Mouse (Mus musculus) liver, embryonic 16.5 days (tissue): ENCODE data around the gene Supt4a. TPM values are rescaled to one million over a fixed set of nuclear protein-coding genes. Genes with fewer than 3 reads are reported as not detected.

Experiments used
- ATAC-seq: fragments of 200-750 bp; cut with Nextera tagmentation; 2 replicates; pipeline ENCODE4 v1.8.0; 2017; ENCODE audit warnings: low read depth, mild to moderate bottlenecking, moderate number of reproducible peaks, moderate library complexity
- H3K27ac ChIP-seq: fragments of 300-500 bp; sonication (generic); 2 replicates; pipeline ENCODE4 v1.5.1; 2014; ENCODE audit warnings: mild to moderate bottlenecking, low read length
- H3K27me3 ChIP-seq: fragments of 300-500 bp; sonication (generic); 2 replicates; pipeline ENCODE4 v1.6.1; 2014; ENCODE audit warnings: low read depth, low read length, mixed read lengths; ENCODE audit not compliant: control insufficient read depth, insufficient read depth
- H3K36me3 ChIP-seq: fragments of 300-500 bp; sonication (generic); 2 replicates; pipeline ENCODE4 v1.6.1; 2014; ENCODE audit warnings: mild to moderate bottlenecking; ENCODE audit not compliant: control insufficient read depth, insufficient read depth
- H3K4me1 ChIP-seq: fragments of 300-500 bp; sonication (generic); 2 replicates; pipeline ENCODE4 v1.6.1; 2014; ENCODE audit warnings: low read depth, low read length, mixed read lengths; ENCODE audit not compliant: control insufficient read depth
- H3K4me2 ChIP-seq: fragments of 300-500 bp; sonication (generic); 2 replicates; pipeline ENCODE4 v1.6.1; 2014; ENCODE audit warnings: low read depth, low read length, mixed read lengths
- H3K4me3 ChIP-seq: fragments of 300-500 bp; sonication (generic); 2 replicates; pipeline ENCODE4 v1.5.1; 2014; ENCODE audit warnings: low read depth, mild to moderate bottlenecking, low read length
- H3K9ac ChIP-seq: fragments of 300-500 bp; sonication (generic); 2 replicates; pipeline ENCODE4 v1.6.1; 2014; ENCODE audit warnings: low read depth, low read length
- H3K9me3 ChIP-seq: fragments of 300-500 bp; sonication (generic); replicated peaks from 2 replicates; pipeline ENCODE4 v1.6.1; 2016; ENCODE audit warnings: low read length; ENCODE audit not compliant: control insufficient read depth
- WGBS: fragments of 180-500 bp; shearing (Covaris S2); extraction: QIAGEN DNeasy Blood & Tissue Kit; methylation state at CpG from one replicate; pipeline ENCODE4 v1.1.7; 2014; ENCODE audit not compliant: insufficient replicate concordance; 5-methylcytosine and 5-hydroxymethylcytosine counted together
- polyA plus RNA-seq: library from polyadenylated mRNA; unstranded; fragments of >200 nt; fragmentation: Nextera tagmentation; extraction: Ambion mirVana; gene quantifications from 2 replicates; pipeline ENCODE4 v1.2.1, GENCODE M21; 2015

The Supt4a gene
- polyA plus RNA-seq, 1 experiment from 2014 or later, result 180 TPM

- no peak overlapping the region for H3K4me3 ChIP-seq
- no peak overlapping the region for H3K27ac ChIP-seq
- no peaks in the 10 kb centered on the region for H3K9me3 ChIP-seq
- no peaks in the 10 kb centered on the region for H3K27me3 ChIP-seq
- WGBS, result 61% methylated on average over 9 of the region's 9 CpGs
- ATAC-seq, result no peak
- no peak overlapping the region for H3K4me2 ChIP-seq
- no peak overlapping the region for H3K9ac ChIP-seq
- no peaks in the 10 kb centered on the region for H3K36me3 ChIP-seq
- peaks cover 14% of the 10 kb centered on the region for H3K4me1 ChIP-seq
Observed at GRCm38 (mm10) chr11:87720324-87720723, 17.0 kb upstream of the Supt4a start.

- no peak overlapping the region for H3K9ac ChIP-seq
Observed at GRCm38 (mm10) chr11:87720839-87721238, 16.5 kb upstream of the Supt4a start.

GRCm38 (mm10) chr11:87722168-87722567, 15.2 kb upstream of the Supt4a start:
- 41% methylated on average over 3 of the region's 3 CpGs for WGBS
- H3K27ac ChIP-seq, result no peak overlapping the region
- ATAC-seq, result no peak
- H3K4me2 ChIP-seq, result no peak overlapping the region
- H3K9ac ChIP-seq, result no peak overlapping the region
- no peaks in the 10 kb centered on the region for H3K27me3 ChIP-seq
- H3K4me1 ChIP-seq, result peaks cover 30% of the 10 kb centered on the region
- no peak overlapping the region for H3K4me3 ChIP-seq
- no peaks in the 10 kb centered on the region for H3K9me3 ChIP-seq
- H3K36me3 ChIP-seq, result no peaks in the 10 kb centered on the region

More at GRCm38 (mm10) chr11:87720839-87721238, 16.5 kb upstream of the Supt4a start:
- Histone ChIP-seq H3K4me3 (no peak overlapping the region), H3K27ac (no peak overlapping the region), H3K9me3 (no peaks in the 10 kb centered on the region), H3K4me1 (peaks cover 19% of the 10 kb centered on the region), H3K27me3 (no peaks in the 10 kb centered on the region), H3K36me3 (no peaks in the 10 kb centered on the region), H3K4me2 (no peak overlapping the region)
- no peak for ATAC-seq
- 62% methylated on average over 9 of the region's 9 CpGs for WGBS

GRCm38 (mm10) chr11:87722891-87723290, 14.5 kb upstream of the Supt4a start:
- no peak overlapping the region for H3K27ac ChIP-seq
- WGBS, result 82% methylated on average over 4 of the region's 4 CpGs
- H3K4me1 ChIP-seq, result peaks cover 37% of the 10 kb centered on the region

GRCm38 (mm10) chr11:87725515-87725914, 11.8 kb upstream of the Supt4a start:
- H3K27ac ChIP-seq, result peak overlapping the region; percentile 97
- H3K9ac ChIP-seq, result peak overlapping the region; percentile 69
- H3K4me3 ChIP-seq, result peak overlapping the region; percentile 37
- no peaks in the 10 kb centered on the region for H3K9me3 ChIP-seq
- ATAC-seq, result no peak
- peaks cover 62% of the 10 kb centered on the region for H3K4me1 ChIP-seq
- no peaks in the 10 kb centered on the region for H3K36me3 ChIP-seq
- no peaks in the 10 kb centered on the region for H3K27me3 ChIP-seq
- H3K4me2 ChIP-seq, result peak overlapping the region; percentile 66

More at GRCm38 (mm10) chr11:87722891-87723290, 14.5 kb upstream of the Supt4a start:
- no peaks in the 10 kb centered on the region for H3K27me3 ChIP-seq
- H3K36me3 ChIP-seq, result no peaks in the 10 kb centered on the region
- H3K9ac ChIP-seq, result no peak overlapping the region
- no peak overlapping the region for H3K4me3 ChIP-seq
- H3K9me3 ChIP-seq, result no peaks in the 10 kb centered on the region
- no peak for ATAC-seq
- H3K4me2 ChIP-seq, result no peak overlapping the region

GRCm38 (mm10) chr11:87725964-87726562, 11.3 kb upstream of the Supt4a start:
- H3K9ac ChIP-seq, result peak overlapping the region; percentile 69
- peaks cover 67% of the 10 kb centered on the region for H3K4me1 ChIP-seq
- peak overlapping the region; percentile 37 for H3K4me3 ChIP-seq

GRCm38 (mm10) chr11:87727021-87727420, 10.3 kb upstream of the Supt4a start:
- Histone ChIP-seq H3K27ac (peak overlapping the region; percentile 97), H3K9me3 (no peaks in the 10 kb centered on the region), H3K4me3 (no peak overlapping the region), H3K9ac (peak overlapping the region; percentile 62), H3K36me3 (peaks cover under 1% of the 10 kb centered on the region), H3K27me3 (no peaks in the 10 kb centered on the region), H3K4me2 (peak overlapping the region; percentile 66), H3K4me1 (peaks cover 74% of the 10 kb centered on the region)
- no peak for ATAC-seq
- WGBS, result 56% methylated on average over 11 of the region's 11 CpGs

More at GRCm38 (mm10) chr11:87725964-87726562, 11.3 kb upstream of the Supt4a start:
- H3K36me3 ChIP-seq, result no peaks in the 10 kb centered on the region; the same call in 1 of the 2 replicates
- no peaks in the 10 kb centered on the region for H3K9me3 ChIP-seq
- ATAC-seq, result peak; percentile 93
- 13% methylated on average over 6 of the region's 6 CpGs for WGBS
- no peaks in the 10 kb centered on the region for H3K27me3 ChIP-seq
- peak overlapping the region; percentile 97 for H3K27ac ChIP-seq
- peak overlapping the region; percentile 66 for H3K4me2 ChIP-seq

- H3K4me2 ChIP-seq, result 0 out of 2 replicates have a peak overlapping the region, but pooled peaks have one; percentile 1
Observed at GRCm38 (mm10) chr11:87727471-87727870, 9.9 kb upstream of the Supt4a start.

GRCm38 (mm10) chr11:87728850-87729592, 8.3 kb upstream of the Supt4a start:
- no peaks in the 10 kb centered on the region for H3K9me3 ChIP-seq
- 35% methylated on average over 18 of the region's 18 CpGs for WGBS
- peak overlapping the region; percentile 71 for H3K9ac ChIP-seq
- peak overlapping the region; percentile 52 for H3K4me3 ChIP-seq
- H3K36me3 ChIP-seq, result peaks cover 4% of the 10 kb centered on the region
- no peaks in the 10 kb centered on the region for H3K27me3 ChIP-seq
- H3K4me2 ChIP-seq, result peak overlapping the region; percentile 70
- H3K4me1 ChIP-seq, result peaks cover 91% of the 10 kb centered on the region
- 0 out of 2 replicates have a peak, but pooled peaks have one; percentile 10 for ATAC-seq
- H3K27ac ChIP-seq, result peak overlapping the region; percentile 93

More at GRCm38 (mm10) chr11:87727471-87727870, 9.9 kb upstream of the Supt4a start:
- Histone ChIP-seq H3K27me3 (no peaks in the 10 kb centered on the region), H3K4me1 (peaks cover 78% of the 10 kb centered on the region), H3K36me3 (peaks cover 4% of the 10 kb centered on the region), H3K9ac (peak overlapping the region; percentile 62), H3K9me3 (no peaks in the 10 kb centered on the region), H3K4me3 (no peak overlapping the region), H3K27ac (peak overlapping the region; percentile 97)
- ATAC-seq, result no peak
- 31% methylated on average over 4 of the region's 4 CpGs for WGBS
